Mouse (Mus musculus) testis, adult 2 months (tissue): Measurements from ENCODE around the gene Ccdc124.

ENCODE experiments used
- CTCF ChIP-seq: fragments of 200-500 bp; IDR thresholded peaks from 2 replicates; pipeline ENCODE4 v1.5.1; 2012; ENCODE audit warnings: low read depth, mild to moderate bottlenecking, inconsistent platforms, low read length, moderate library complexity; ENCODE audit not compliant: control insufficient read depth, insufficient read depth, insufficient replicate concordance
- POLR2A ChIP-seq: fragments of 200-500 bp; IDR thresholded peaks from 2 replicates; pipeline ENCODE4 v1.6.1; 2012; ENCODE audit warnings: low read depth, mild to moderate bottlenecking, inconsistent platforms, low read length, moderate library complexity; ENCODE audit not compliant: control insufficient read depth

- TF ChIP-seq CTCF (no peak), POLR2A (no peak)
Measured at GRCm38 (mm10) chr8:70821992-70822391, 51.7 kb downstream of the Ccdc124 start.
